Mouse (Mus musculus) lung, postnatal 25 days (tissue): ENCODE data around the gene Tpd52l2.
A peak's percentile ranks its signal among the peaks of the same experiment; 100 is the strongest.

Source experiments
- DNase-seq: peaks from one replicate; pipeline ENCODE4 v3.0.0; 2022; ENCODE audit warnings: low spot score

Tpd52l2 gene

DNA sequence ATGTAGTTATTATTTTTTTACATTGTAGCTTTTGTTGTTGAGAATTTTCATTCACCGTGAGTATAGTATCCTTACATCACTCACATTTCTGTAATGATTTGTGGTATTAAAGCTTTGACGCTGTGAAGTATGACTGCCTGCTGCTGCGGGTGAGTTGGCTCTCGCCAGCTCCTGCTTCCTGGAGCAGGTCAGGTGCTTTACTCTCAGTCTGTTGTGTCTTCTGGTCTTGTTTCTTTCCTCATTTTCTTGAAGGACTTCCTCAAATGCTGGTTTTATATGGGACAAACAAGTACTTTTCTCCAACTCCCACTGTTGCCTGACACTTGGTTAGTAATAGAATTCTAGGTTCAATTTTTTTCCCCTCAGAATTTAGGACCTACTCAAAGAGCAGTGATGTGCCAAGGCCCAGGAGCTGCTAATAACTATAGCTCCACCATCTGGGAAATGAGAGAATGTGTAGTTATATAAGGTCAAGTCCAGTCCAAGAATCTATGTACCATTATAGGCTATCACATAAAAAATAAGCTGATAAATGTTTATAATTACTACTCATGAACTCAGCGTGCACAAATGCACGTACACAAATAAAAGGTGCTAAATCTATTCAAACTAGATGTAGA lies 44.9 kb downstream of the Tpd52l2 start:
- no peak for DNase-seq

GRCm38 (mm10) chr2:181546142-181546541 lies 49.2 kb downstream of the Tpd52l2 start:
- DNase-seq, result no peak

DNA sequence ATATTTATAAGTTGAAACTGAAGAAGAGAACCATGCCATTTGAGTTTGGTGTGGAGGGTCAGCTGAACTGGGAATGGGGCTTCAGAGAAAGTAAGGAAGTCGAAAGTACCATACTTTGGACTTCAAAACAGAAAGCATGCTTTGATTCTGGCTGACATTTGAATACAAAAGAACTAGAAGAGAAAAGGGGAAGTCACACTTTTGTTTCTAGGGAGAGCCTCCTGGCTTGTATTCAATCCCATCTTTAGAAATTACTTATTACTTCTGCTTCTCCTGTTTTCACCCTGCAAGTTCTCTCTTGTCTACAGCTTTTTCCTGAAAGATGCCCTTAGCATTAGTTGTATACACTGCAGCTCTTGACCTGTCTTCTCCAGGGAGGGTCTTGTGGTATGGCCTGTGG lies 51.3 kb downstream of the Tpd52l2 start:
- no peak for DNase-seq

DNA sequence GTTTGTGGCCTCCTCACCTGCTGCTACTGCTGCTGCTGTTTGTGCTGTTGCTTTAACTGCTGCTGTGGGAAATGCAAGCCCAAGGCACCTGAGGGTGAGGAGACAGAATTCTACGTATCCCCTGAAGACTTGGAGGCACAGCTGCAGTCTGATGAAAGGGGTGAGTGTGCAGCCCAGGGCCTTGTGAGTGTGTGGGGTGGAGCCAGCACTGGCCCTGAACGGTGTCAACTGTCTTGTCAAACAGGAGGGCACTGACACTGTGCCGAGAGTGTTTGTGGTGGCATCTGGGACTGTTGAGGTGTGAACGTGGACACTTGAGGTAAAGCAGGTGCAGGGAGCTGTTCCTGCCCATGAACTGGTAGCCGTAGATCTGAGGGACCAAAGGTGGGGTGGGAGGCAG lies 51.7 kb downstream of the Tpd52l2 start:
- no peak for DNase-seq

GRCm38 (mm10) chr2:181550233-181550632 lies 53.3 kb downstream of the Tpd52l2 start:
- no peak for DNase-seq

DNA sequence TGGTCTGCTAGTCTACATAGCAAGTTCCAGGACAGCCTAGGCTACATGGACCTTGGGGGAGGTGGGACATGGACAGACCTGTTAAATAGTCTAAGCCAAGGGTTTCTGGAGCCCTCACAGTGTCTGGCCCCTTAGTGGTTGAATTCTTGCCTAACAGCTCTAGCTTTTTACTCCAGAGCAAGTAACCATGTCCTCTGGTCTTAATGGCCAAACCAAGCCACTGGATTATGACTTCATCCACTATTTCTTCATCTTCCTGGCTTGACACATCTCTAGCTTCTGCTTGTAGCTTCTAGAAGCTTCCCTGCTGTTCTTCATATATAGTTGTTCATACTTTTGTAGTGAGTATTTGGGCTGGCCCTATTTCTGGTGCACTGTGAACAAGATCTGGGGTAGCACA lies 56.8 kb downstream of the Tpd52l2 start:
- DNase-seq, result peak; percentile 21

DNA sequence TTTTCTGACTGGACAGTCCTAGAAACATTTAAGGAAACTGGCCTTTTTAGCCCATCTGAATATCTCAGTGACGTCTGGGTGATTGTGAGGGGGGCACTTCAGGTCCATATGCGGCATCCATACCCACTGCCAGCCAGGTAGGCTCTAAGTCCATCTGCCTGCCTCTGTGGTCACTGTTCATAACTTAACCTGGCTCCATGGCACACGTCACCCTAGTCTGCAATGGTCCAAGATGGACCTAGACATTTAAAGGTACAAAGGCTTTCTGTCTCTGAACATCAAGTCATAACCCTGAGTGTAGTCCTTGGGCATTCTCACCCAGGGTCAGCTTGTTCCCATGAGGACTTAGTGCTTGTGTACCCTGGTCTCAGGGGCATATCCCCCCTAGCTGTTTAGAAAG lies 70.4 kb downstream of the Tpd52l2 start:
- no peak for DNase-seq
